Mouse (Mus musculus) retina, postnatal 1 day (tissue): ENCODE data around the gene Snn.

ENCODE experiments used
- DNase-seq: peaks from one replicate; pipeline ENCODE4 v3.0.0-alpha.2; 2012

Snn gene

GRCm38 (mm10) chr16:11086856-11087588 is 26.3 kb downstream of the Snn start:
- DNase-seq, result peak; percentile 57

GRCm38 (mm10) chr16:11090836-11091570 is 30.3 kb downstream of the Snn start:
- peak; percentile 15 for DNase-seq

GRCm38 (mm10) chr16:11092061-11092460 is 31.3 kb downstream of the Snn start:
- DNase-seq, result no peak

GRCm38 (mm10) chr16:11092523-11092922 is 31.8 kb downstream of the Snn start:
- DNase-seq, result no peak

- no peak for DNase-seq
Measured at GRCm38 (mm10) chr16:11093717-11094386, 33.1 kb downstream of the Snn start.

- peak; percentile 24 for DNase-seq
Measured at GRCm38 (mm10) chr16:11097301-11097700, 36.6 kb downstream of the Snn start.

GRCm38 (mm10) chr16:11104905-11105304 is 44.2 kb downstream of the Snn start:
- DNase-seq, result no peak

GRCm38 (mm10) chr16:11109198-11109740 is 48.5 kb downstream of the Snn start:
- DNase-seq, result peak; percentile 64

GRCm38 (mm10) chr16:11122625-11123024 is 61.9 kb downstream of the Snn start:
- DNase-seq, result no peak

GRCm38 (mm10) chr16:11124110-11124509 is 63.4 kb downstream of the Snn start:
- no peak for DNase-seq
